Mouse (Mus musculus) midbrain, postnatal 0 days (tissue): Measurements from ENCODE around the gene Kmt2d. TPM values are rescaled to one million over a fixed set of nuclear protein-coding genes. Genes with fewer than 3 reads are reported as not detected.

Experiments used
- ATAC-seq: fragments of 200-750 bp; cut with Nextera tagmentation; 2 replicates; pipeline ENCODE4 v1.8.0; 2017; ENCODE audit warnings: moderate number of reproducible peaks, mild to moderate bottlenecking, moderate TSS enrichment, moderate library complexity; ENCODE audit not compliant: low FRiP score
- DNase-seq: peaks from one replicate; pipeline ENCODE4 v3.0.0-alpha.2; 2015; ENCODE audit warnings: low spot score
- H3K27ac ChIP-seq: fragments of 300-500 bp; sonication (generic); 2 replicates; pipeline ENCODE4 v1.5.1; 2014; ENCODE audit warnings: low read depth, mild to moderate bottlenecking, low read length, mixed read lengths
- H3K27me3 ChIP-seq: fragments of 300-500 bp; sonication (generic); 2 replicates; pipeline ENCODE4 v1.6.1; 2014; ENCODE audit warnings: low read length, control low read depth, mixed read lengths; ENCODE audit not compliant: insufficient read depth
- H3K36me3 ChIP-seq: fragments of 300-500 bp; sonication (generic); 2 replicates; pipeline ENCODE4 v1.6.1; 2014; ENCODE audit warnings: low read length, control low read depth, mixed read lengths; ENCODE audit not compliant: insufficient read depth
- H3K4me1 ChIP-seq: fragments of 300-500 bp; sonication (generic); 2 replicates; pipeline ENCODE4 v1.6.1; 2014; ENCODE audit warnings: mild to moderate bottlenecking, control low read depth, antibody characterized with exemption, low read length, mixed read lengths; ENCODE audit not compliant: insufficient read depth
- H3K4me2 ChIP-seq: fragments of 300-500 bp; sonication (generic); 2 replicates; pipeline ENCODE4 v1.6.1; 2014; ENCODE audit warnings: low read depth, mild to moderate bottlenecking, low read length, mixed read lengths; ENCODE audit not compliant: poor library complexity, severe bottlenecking
- H3K4me3 ChIP-seq: fragments of 300-500 bp; sonication (generic); 2 replicates; pipeline ENCODE4 v1.5.1; 2014; ENCODE audit warnings: low read depth, mild to moderate bottlenecking, low read length, moderate library complexity
- H3K9ac ChIP-seq: fragments of 300-500 bp; sonication (generic); replicated peaks from 2 replicates; pipeline ENCODE4 v1.6.1; 2014; ENCODE audit warnings: mild to moderate bottlenecking, low read length, moderate library complexity, mixed read lengths; ENCODE audit not compliant: poor library complexity, severe bottlenecking
- H3K9me3 ChIP-seq: fragments of 300-500 bp; sonication (generic); 2 replicates; pipeline ENCODE4 v1.6.1; 2016; ENCODE audit warnings: low read length, control low read depth
- CTCF ChIP-seq: IDR thresholded peaks from 2 replicates; pipeline ENCODE4 v1.5.1; 2016; ENCODE audit warnings: antibody characterized with exemption, mild to moderate bottlenecking
- WGBS: fragments of 180-500 bp; shearing (Covaris S2); extraction: QIAGEN DNeasy Blood & Tissue Kit; methylation state at CpG from one replicate; pipeline ENCODE4 v1.1.7; 2014; 5-methylcytosine and 5-hydroxymethylcytosine counted together
- polyA plus RNA-seq: library from polyadenylated mRNA; unstranded; fragments of >200 nt; fragmentation: Nextera tagmentation; extraction: Ambion mirVana; gene quantifications from 2 replicates; pipeline ENCODE4 v1.2.1, GENCODE M21; 2015
- total RNA-seq: library from RNA; depleted of rRNA; stranded (reverse); fragments of >200 nt; gene quantifications from 2 replicates; pipeline ENCODE4 v1.2.3, GENCODE M21; 2014

Kmt2d gene
- total and polyA plus RNA-seq, 2 experiments from 2014 or later, result 7.7 to 32.5 TPM

DNA sequence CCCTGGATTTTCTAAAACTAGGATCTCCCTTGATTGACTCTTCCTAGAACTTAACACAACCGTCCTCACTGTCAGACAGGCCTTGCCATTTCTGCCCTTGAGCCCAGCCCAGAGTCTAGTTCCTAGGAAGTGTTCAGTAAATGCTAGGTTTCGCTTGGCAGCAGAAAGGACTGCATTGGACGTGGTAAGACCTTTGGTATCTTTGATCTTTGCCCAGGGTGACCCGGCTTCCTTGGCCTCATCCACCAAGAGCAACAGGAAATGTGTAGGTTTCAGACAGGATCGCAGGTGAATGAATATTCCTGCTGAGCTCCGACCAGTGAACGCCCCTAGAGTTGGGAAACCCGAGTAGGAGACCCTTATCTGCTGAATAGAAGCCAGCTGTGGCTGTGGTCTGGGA, 68.1 kb downstream of the Kmt2d start:
- no peak overlapping the region for H3K4me3 ChIP-seq

GRCm38 (mm10) chr15:98799396-98799795, 71.6 kb downstream of the Kmt2d start:
- DNase-seq (peak; percentile 90), ATAC-seq (no peak)
- H3K4me1 ChIP-seq, result no peaks in the 10 kb centered on the region
- 7% methylated on average over 12 of the region's 12 CpGs for WGBS
- no peaks in the 10 kb centered on the region for H3K9me3 ChIP-seq
- no peak overlapping the region for H3K9ac ChIP-seq
- H3K4me3 ChIP-seq, result no peak overlapping the region
- no peak overlapping the region for H3K27ac ChIP-seq
- H3K4me2 ChIP-seq, result no peak overlapping the region
- H3K36me3 ChIP-seq, result no peaks in the 10 kb centered on the region
- H3K27me3 ChIP-seq, result peaks cover 80% of the 10 kb centered on the region
- TF ChIP-seq CTCF, result peak; percentile 84

More for the DNA sequence above, 68.1 kb downstream of the Kmt2d start:
- Histone ChIP-seq H3K4me2 (no peak overlapping the region), H3K27ac (no peak overlapping the region), H3K27me3 (peaks cover 80% of the 10 kb centered on the region), H3K9me3 (no peaks in the 10 kb centered on the region), H3K4me1 (peaks cover 12% of the 10 kb centered on the region), H3K36me3 (no peaks in the 10 kb centered on the region), H3K9ac (no peak overlapping the region)
- no peak for DNase-seq
- TF ChIP-seq CTCF, result no peak
- ATAC-seq, result no peak
- 14% methylated on average over 8 of the region's 8 CpGs for WGBS

- no peak overlapping the region for H3K4me3 ChIP-seq
- H3K36me3 ChIP-seq, result no peaks in the 10 kb centered on the region
- H3K27ac ChIP-seq, result no peak overlapping the region
- H3K27me3 ChIP-seq, result peaks cover 83% of the 10 kb centered on the region
- DNase-seq (no peak), ATAC-seq (no peak)
- H3K4me2 ChIP-seq, result no peak overlapping the region
- TF ChIP-seq CTCF, result no peak
- no peaks in the 10 kb centered on the region for H3K4me1 ChIP-seq
- H3K9ac ChIP-seq, result no peak overlapping the region
- H3K9me3 ChIP-seq, result no peaks in the 10 kb centered on the region
- 41% methylated on average over 3 of the region's 3 CpGs for WGBS
Observed at GRCm38 (mm10) chr15:98798903-98799302, 72.1 kb downstream of the Kmt2d start.

DNA sequence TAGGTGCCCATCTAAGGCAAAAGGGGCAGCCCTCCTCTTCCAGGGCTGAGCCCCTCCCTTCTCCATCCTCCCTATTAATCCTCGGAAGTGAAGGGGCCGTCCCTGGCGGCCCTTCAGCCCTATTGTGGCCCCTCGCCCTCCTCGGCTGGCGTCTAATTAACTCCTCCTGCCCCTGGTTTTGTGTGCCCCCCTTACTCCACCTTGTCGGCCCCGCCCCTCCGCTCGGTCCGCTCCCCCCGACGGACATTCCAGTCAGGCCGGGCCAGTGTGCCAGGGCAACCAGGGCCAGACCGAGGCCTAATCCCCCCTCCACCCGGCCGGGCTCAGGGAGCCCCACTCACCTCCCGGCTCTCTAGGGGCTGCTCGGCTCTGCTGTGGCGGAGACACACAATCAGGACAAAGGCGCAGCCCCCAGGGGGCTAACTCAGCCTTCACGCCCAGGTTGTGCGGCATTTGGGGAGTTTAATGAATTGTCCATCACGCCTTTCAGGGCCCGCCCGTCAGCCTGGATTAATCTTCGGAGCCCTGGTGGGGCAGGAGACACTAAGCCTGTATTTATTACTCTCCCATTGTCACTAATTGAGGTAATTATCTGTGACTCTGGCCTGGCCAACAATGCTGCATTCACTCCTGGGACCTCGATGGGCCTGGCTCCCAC, 73.0 kb downstream of the Kmt2d start:
- Histone ChIP-seq H3K9ac (no peak overlapping the region), H3K27me3 (peaks cover 85% of the 10 kb centered on the region), H3K36me3 (no peaks in the 10 kb centered on the region), H3K4me2 (no peak overlapping the region), H3K4me3 (no peak overlapping the region), H3K4me1 (no peaks in the 10 kb centered on the region), H3K9me3 (no peaks in the 10 kb centered on the region), H3K27ac (no peak overlapping the region)
- TF ChIP-seq CTCF, result no peak
- ATAC-seq, result peak; percentile 32; the same call in 1 of the 2 replicates
- 3% methylated on average over 28 of the region's 28 CpGs for WGBS
- peak; percentile 72 for DNase-seq

DNA sequence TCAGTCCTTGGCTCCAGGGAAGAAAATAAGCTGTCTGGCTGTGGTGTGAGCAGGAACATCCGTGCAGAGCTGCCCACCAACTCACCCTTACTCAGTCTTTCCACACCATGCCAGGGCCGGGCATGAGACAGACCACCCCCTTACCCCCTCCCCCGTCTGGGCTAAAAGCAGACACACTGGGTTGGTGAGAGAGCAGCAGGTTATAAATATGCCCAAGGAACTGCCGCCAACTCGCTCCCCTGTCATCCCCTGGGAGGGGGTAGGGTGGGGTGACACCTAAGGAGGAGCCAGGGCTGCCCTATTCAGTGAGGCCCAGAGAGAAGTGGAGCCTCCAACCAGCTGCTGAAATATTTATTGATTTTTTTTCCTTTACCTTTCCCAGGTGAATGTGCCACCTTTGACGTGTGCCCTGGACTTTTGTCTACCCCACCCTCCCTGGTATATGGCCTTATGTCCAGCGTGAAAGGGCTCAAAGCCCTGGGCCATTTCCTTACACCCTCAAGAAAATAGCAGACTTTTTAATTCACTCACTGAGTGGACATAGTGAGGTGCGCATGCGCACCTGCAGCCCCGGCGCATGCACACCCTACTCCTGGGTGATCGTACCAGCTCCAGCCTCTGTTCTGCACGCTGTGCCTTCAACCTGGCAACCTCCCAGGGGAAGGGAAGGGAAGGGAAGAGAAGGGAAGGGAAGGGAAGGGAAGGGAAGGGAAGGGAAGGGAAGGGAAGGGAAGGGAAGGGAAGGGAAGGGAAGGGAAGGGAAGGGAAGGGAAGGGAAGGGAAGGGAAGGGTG, 74.0 kb downstream of the Kmt2d start:
- Histone ChIP-seq H3K9ac (no peak overlapping the region), H3K27ac (no peak overlapping the region), H3K27me3 (peaks cover 85% of the 10 kb centered on the region), H3K4me2 (no peak overlapping the region), H3K36me3 (no peaks in the 10 kb centered on the region), H3K4me1 (no peaks in the 10 kb centered on the region), H3K9me3 (no peaks in the 10 kb centered on the region), H3K4me3 (no peak overlapping the region)
- DNase-seq, result peak; percentile 61
- 5% methylated on average over 13 of the region's 13 CpGs for WGBS
- no peak for ATAC-seq
- TF ChIP-seq CTCF, result no peak

- Histone ChIP-seq H3K9ac (0 out of 2 replicates have a peak overlapping the region, but pooled peaks have one; percentile 13), H3K36me3 (no peaks in the 10 kb centered on the region), H3K27me3 (peaks cover 91% of the 10 kb centered on the region), H3K4me3 (peak overlapping the region; percentile 36), H3K27ac (no peak overlapping the region), H3K4me1 (no peaks in the 10 kb centered on the region; the same call in 1 of the 2 replicates), H3K4me2 (peak overlapping the region; percentile 51), H3K9me3 (no peaks in the 10 kb centered on the region)
- 7% methylated on average over 13 of the region's 13 CpGs for WGBS
- TF ChIP-seq CTCF, result no peak
- ATAC-seq (no peak), DNase-seq (no peak)
Observed at GRCm38 (mm10) chr15:98793141-98793698, 77.8 kb downstream of the Kmt2d start.
